In the genomic region with DNA sequence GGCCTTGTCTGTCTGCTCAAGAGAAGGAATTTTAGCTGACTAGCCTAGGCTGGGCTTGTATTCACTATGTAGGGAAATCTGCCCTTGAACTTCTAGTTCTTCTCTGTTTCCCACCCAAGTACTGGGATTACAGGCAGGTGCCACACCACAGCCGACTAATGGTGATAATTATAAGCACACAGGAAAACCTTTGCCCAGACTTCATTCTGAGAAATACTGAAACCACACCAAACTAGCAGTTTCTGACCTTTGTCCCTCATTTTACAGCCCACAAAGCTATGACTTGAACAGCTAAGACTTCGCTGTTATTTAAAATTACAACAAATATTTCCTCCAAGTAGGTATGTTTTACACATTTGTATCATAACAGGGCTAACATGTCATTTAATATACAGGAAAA, we compare ENCODE assay signal across 8 mouse cellular contexts.
DNase-seq lines count a peak whose midpoint lies in the region; ATAC-seq and TF ChIP-seq lines count a peak whose summit lies in the region.

No protein-coding gene starts in this region.

- 0 out of 2 replicates have a peak, but pooled peaks cover 2% of the 10 kb centered on the region for H3K4me1 ChIP-seq in lung, postnatal 0 days (ENCODE audit: insufficient read depth, low read depth, low read length)
- peaks cover 9% of the 10 kb centered on the region for H3K4me1 ChIP-seq in forebrain, embryonic 12.5 days
- H3K4me1 ChIP-seq in kidney, postnatal 0 days (replicated peaks; ENCODE audit: insufficient read depth, low read length): no peaks in the 10 kb centered on the region; the same call in 1 of the 2 replicates
- H3K4me1 ChIP-seq in neural tube, embryonic 13.5 days (replicated peaks): peaks cover 14% of the 10 kb centered on the region

- DNase-seq in lung, postnatal 0 days (ENCODE audit: low spot score): peak; percentile 17
- DNase-seq in lung, postnatal 4 days: no peak
- peak; percentile 31 for DNase-seq in kidney, postnatal 0 days (ENCODE audit: low spot score)
- no peak for DNase-seq in left cerebral cortex, adult 9 months (ENCODE audit: low spot score in 2 of 2)
- DNase-seq in cerebellum, adult 11-12 months: no peak

- no peak overlapping the region for H3K9ac ChIP-seq in lung, postnatal 0 days (replicated peaks; ENCODE audit: low read depth)
- peak overlapping the region; percentile 77 for H3K9ac ChIP-seq in forebrain, embryonic 12.5 days
- H3K9ac ChIP-seq in kidney, postnatal 0 days (ENCODE audit: low read depth, low read length): no peak overlapping the region
- H3K9ac ChIP-seq in neural tube, embryonic 13.5 days: peak overlapping the region; percentile 88

- no peaks in the 10 kb centered on the region for H3K27me3 ChIP-seq in lung, postnatal 0 days (replicated peaks; ENCODE audit: insufficient read depth, low read length)
- no peaks in the 10 kb centered on the region for H3K27me3 ChIP-seq in forebrain, embryonic 12.5 days
- no peaks in the 10 kb centered on the region for H3K27me3 ChIP-seq in kidney, postnatal 0 days (ENCODE audit: insufficient read depth, low read length)
- no peaks in the 10 kb centered on the region for H3K27me3 ChIP-seq in neural tube, embryonic 13.5 days

- 16% methylated on average over 2 of the region's 2 CpGs for WGBS in lung, postnatal 0 days
- 28% methylated on average over 2 of the region's 2 CpGs for WGBS in forebrain, embryonic 12.5 days
- WGBS in kidney, postnatal 0 days: 22% methylated on average over 2 of the region's 2 CpGs
- 30% methylated on average over 2 of the region's 2 CpGs for WGBS in neural tube, embryonic 13.5 days

- H3K4me3 ChIP-seq in lung, postnatal 0 days (ENCODE audit: low read depth, low read length): peak overlapping the region; percentile 88
- peak overlapping the region; percentile 85 for H3K4me3 ChIP-seq in forebrain, embryonic 12.5 days (replicated peaks)
- H3K4me3 ChIP-seq in kidney, postnatal 0 days (replicated peaks; ENCODE audit: low read depth, low read length): peak overlapping the region; percentile 70
- peak overlapping the region; percentile 85 for H3K4me3 ChIP-seq in neural tube, embryonic 13.5 days

- TF ChIP-seq CTCF in lung, postnatal 0 days (IDR thresholded peaks at IDR 0.05): no peak
- TF ChIP-seq CTCF in kidney, postnatal 0 days (IDR thresholded peaks at IDR 0.05; ENCODE audit: low read depth): no peak

- H3K4me2 ChIP-seq in lung, postnatal 0 days (replicated peaks; ENCODE audit: low read depth, low read length): peak overlapping the region; percentile 72
- H3K4me2 ChIP-seq in forebrain, embryonic 12.5 days: peak overlapping the region; percentile 80
- peak overlapping the region; percentile 61 for H3K4me2 ChIP-seq in kidney, postnatal 0 days (ENCODE audit: low read length)
- H3K4me2 ChIP-seq in neural tube, embryonic 13.5 days: peak overlapping the region; percentile 80

- H3K27ac ChIP-seq in lung, postnatal 0 days (ENCODE audit: low read length): peak overlapping the region; percentile 95; the same call in 1 of the 2 replicates
- H3K27ac ChIP-seq in forebrain, embryonic 12.5 days: 0 out of 2 replicates have a peak overlapping the region, but pooled peaks have one; percentile 88
- peak overlapping the region; percentile 91; the same call in 1 of the 2 replicates for H3K27ac ChIP-seq in kidney, postnatal 0 days
- H3K27ac ChIP-seq in neural tube, embryonic 13.5 days (replicated peaks): no peak overlapping the region

- no peak for ATAC-seq in lung, postnatal 0 days
- no peak for ATAC-seq in forebrain, embryonic 12.5 days (ENCODE audit: low FRiP score)
- no peak for ATAC-seq in kidney, postnatal 0 days (replicated peaks; ENCODE audit: low FRiP score, low read depth)
- no peak for ATAC-seq in neural tube, embryonic 13.5 days (ENCODE audit: low read depth)
- no peak for ATAC-seq in monocyte, adult 5-6 weeks (replicated peaks; ENCODE audit: insufficient number of reproducible peaks, low FRiP score, low TSS enrichment, poor library complexity, severe bottlenecking)

- no peaks in the 10 kb centered on the region for H3K36me3 ChIP-seq in lung, postnatal 0 days (ENCODE audit: insufficient read depth, low read length)
- H3K36me3 ChIP-seq in forebrain, embryonic 12.5 days (replicated peaks): no peaks in the 10 kb centered on the region
- no peaks in the 10 kb centered on the region for H3K36me3 ChIP-seq in kidney, postnatal 0 days (ENCODE audit: insufficient read depth, low read length)
- H3K36me3 ChIP-seq in neural tube, embryonic 13.5 days: no peaks in the 10 kb centered on the region

- H3K9me3 ChIP-seq in lung, postnatal 0 days (ENCODE audit: low read length): no peaks in the 10 kb centered on the region
- 0 out of 2 replicates have a peak, but pooled peaks cover 7% of the 10 kb centered on the region for H3K9me3 ChIP-seq in forebrain, embryonic 12.5 days
- no peaks in the 10 kb centered on the region for H3K9me3 ChIP-seq in kidney, postnatal 0 days (replicated peaks; ENCODE audit: low read length)
- H3K9me3 ChIP-seq in neural tube, embryonic 13.5 days: no peaks in the 10 kb centered on the region

- TF ChIP-seq EP300 in lung, postnatal 0 days (IDR thresholded peaks at IDR 0.05): no peak; the same call in 1 of the 2 replicates

Comparison
In these comparisons a context has a peak if more than half of its experiments do, and no peak if none do; other contexts are left out.
1. DNase-seq: peak in lung, postnatal 0 days (single experiment) and kidney, postnatal 0 days (single experiment); none in lung, postnatal 4 days (0 of 2), left cerebral cortex, adult 9 months (0 of 2) and cerebellum, adult 11-12 months (single experiment).
2. H3K9ac ChIP-seq: peak in forebrain, embryonic 12.5 days (single experiment) and neural tube, embryonic 13.5 days (single experiment); none in lung, postnatal 0 days (single experiment) and kidney, postnatal 0 days (single experiment).
3. Peak in every context shown above with its lines, with median percentiles within 50 percentile points of each other: H3K4me2 ChIP-seq and H3K4me3 ChIP-seq.